Mouse (Mus musculus) forebrain, embryonic 10.5 days (tissue): ENCODE results near the gene Abhd17a. TPM values are rescaled to one million over a fixed set of nuclear protein-coding genes. Genes with fewer than 3 reads are reported as not detected.
A peak's percentile ranks its signal among the peaks of the same experiment; 100 is the strongest.

Experiments
- DNase-seq: peaks from one replicate; pipeline ENCODE4 v3.0.0-alpha.2; 2017; ENCODE audit warnings: low spot score; ENCODE audit errors: extremely low spot score
- H3K27ac ChIP-seq: fragments of 300-500 bp; sonication (generic); 2 replicates; pipeline ENCODE4 v1.5.1; 2016; ENCODE audit warnings: mild to moderate bottlenecking
- H3K27me3 ChIP-seq: fragments of 300-500 bp; sonication (generic); 2 replicates; pipeline ENCODE4 v1.6.1; 2016; ENCODE audit warnings: mild to moderate bottlenecking; ENCODE audit not compliant: poor library complexity, severe bottlenecking
- H3K36me3 ChIP-seq: fragments of 300-500 bp; sonication (generic); replicated peaks from 2 replicates; pipeline ENCODE4 v1.6.1; 2016; ENCODE audit warnings: mild to moderate bottlenecking, moderate library complexity
- H3K4me1 ChIP-seq: fragments of 300-500 bp; sonication (generic); 2 replicates; pipeline ENCODE4 v1.6.1; 2016
- H3K4me3 ChIP-seq: fragments of 300-500 bp; sonication (generic); 2 replicates; pipeline ENCODE4 v1.5.1; 2016; ENCODE audit warnings: mild to moderate bottlenecking, moderate library complexity
- H3K9me3 ChIP-seq: fragments of 300-500 bp; sonication (generic); 2 replicates; pipeline ENCODE4 v1.6.1; 2016; ENCODE audit warnings: mild to moderate bottlenecking, moderate library complexity
- WGBS: fragments of 180-500 bp; shearing (Covaris S2); methylation state at CpG from one replicate; pipeline ENCODE4 v1.1.7; 2016; 5-methylcytosine and 5-hydroxymethylcytosine counted together
- polyA plus RNA-seq: library from polyadenylated mRNA; unstranded; fragments of >200 nt; fragmentation: Nextera tagmentation; extraction: Ambion mirVana; gene quantifications from 2 replicates; pipeline ENCODE4 v1.2.1, GENCODE M21; 2016

Abhd17a gene
- 71.8 and 75.5 TPM in 2 replicates for polyA plus RNA-seq

GRCm38 (mm10) chr10:80589879-80590854 is at the start of gene Abhd17a:
TSS of gene Abhd17a (minus strand) at chr10:80590341.
- DNase-seq = peak; percentile 98
- peak within 1 kb of the TSS; percentile 89 for H3K27ac ChIP-seq
- H3K27me3 ChIP-seq = no peaks in the 10 kb centered on the region
- peak within 1 kb of the TSS; percentile 98 for H3K4me3 ChIP-seq
- no peaks in the 10 kb centered on the region for H3K9me3 ChIP-seq
- WGBS = under 1% methylated on average over 73 of the region's 73 CpGs
- H3K4me1 ChIP-seq = peaks cover 47% of the 10 kb centered on the region
- H3K36me3 ChIP-seq = peaks cover 20% of the 10 kb centered on the region

GRCm38 (mm10) chr10:80635345-80635744 is 45.2 kb upstream of the Abhd17a start:
- Histone ChIP-seq H3K27ac (no peak overlapping the region), H3K4me3 (no peak overlapping the region), H3K27me3 (no peaks in the 10 kb centered on the region), H3K9me3 (no peaks in the 10 kb centered on the region), H3K4me1 (no peaks in the 10 kb centered on the region), H3K36me3 (peaks cover 97% of the 10 kb centered on the region)
- WGBS = 92% methylated on average over 6 of the region's 6 CpGs
- no peak for DNase-seq

DNA sequence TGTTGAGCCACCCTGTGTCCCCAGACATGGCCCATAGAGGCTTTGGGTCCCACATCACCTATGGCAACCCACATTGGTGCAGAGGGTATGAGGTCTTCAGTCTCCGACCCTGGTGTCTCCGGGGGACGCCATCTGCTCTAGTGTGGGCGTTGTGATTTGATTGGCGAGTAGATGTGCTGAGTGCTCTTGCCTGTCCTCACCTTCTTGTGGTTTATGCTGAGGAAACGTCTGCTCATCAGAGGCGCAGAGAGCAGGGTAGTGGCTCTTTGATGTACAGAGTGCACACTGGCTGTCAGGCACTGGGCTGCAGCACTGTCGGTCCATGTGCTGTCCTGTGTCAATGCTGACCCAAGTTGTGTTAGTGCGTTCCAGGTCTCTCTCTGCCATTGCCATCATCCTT is 38.8 kb upstream of the Abhd17a start:
- Histone ChIP-seq H3K27me3 (no peaks in the 10 kb centered on the region), H3K9me3 (no peaks in the 10 kb centered on the region), H3K4me3 (peak overlapping the region; percentile 6; the same call in 1 of the 2 replicates), H3K27ac (no peak overlapping the region), H3K36me3 (peaks cover 76% of the 10 kb centered on the region), H3K4me1 (peaks cover 29% of the 10 kb centered on the region)
- 94% methylated on average over 9 of the region's 9 CpGs for WGBS
- DNase-seq = no peak

DNA sequence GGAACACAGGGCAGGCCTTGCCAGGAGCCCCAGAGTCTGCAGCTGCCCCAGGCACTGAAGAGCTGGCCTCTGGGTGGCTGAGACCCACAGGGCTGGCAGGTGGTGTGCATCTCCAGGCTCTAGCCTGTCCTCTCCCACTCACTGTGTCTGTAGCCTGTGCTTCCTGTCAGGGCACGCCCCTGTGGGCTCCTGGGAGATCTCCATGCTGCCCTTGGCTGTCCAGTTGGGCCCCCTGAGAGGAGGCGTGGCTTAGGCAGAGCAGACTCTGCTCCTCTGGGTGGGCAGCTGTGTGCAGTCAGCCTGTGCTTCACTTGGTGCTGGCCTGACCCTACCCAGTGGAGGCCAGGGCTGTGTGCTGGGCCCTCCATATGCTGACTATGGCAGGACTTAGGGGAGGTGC is 37.5 kb upstream of the Abhd17a start:
- H3K9me3 ChIP-seq = no peaks in the 10 kb centered on the region
- 69% methylated on average over 2 of the region's 2 CpGs for WGBS
- DNase-seq = no peak
- H3K4me1 ChIP-seq = peaks cover 39% of the 10 kb centered on the region
- H3K36me3 ChIP-seq = peaks cover 67% of the 10 kb centered on the region
- no peak overlapping the region; the same call in 1 of the 2 replicates for H3K4me3 ChIP-seq
- H3K27ac ChIP-seq = no peak overlapping the region; the same call in 1 of the 2 replicates
- no peaks in the 10 kb centered on the region for H3K27me3 ChIP-seq

DNA sequence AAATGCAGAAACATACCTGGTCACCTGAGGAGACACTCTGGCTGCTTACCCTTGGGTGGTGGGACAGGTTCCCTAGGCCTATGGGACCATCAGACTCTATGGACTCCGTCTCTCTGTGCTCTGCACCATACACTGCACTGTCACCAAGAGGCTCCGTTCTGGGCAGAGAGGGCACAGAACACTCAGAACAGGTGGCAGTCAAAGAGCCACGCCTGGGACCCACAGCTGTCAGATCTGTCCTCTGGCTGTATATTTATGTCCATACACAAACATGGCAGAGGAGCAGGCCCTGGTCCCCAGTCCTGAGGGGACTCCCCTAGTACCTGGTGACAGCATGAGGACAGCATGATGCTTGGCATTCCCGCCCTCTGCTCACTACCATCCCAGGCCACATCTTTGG is 35.6 kb upstream of the Abhd17a start:
- H3K4me1 ChIP-seq = peaks cover 48% of the 10 kb centered on the region
- DNase-seq = no peak

DNA sequence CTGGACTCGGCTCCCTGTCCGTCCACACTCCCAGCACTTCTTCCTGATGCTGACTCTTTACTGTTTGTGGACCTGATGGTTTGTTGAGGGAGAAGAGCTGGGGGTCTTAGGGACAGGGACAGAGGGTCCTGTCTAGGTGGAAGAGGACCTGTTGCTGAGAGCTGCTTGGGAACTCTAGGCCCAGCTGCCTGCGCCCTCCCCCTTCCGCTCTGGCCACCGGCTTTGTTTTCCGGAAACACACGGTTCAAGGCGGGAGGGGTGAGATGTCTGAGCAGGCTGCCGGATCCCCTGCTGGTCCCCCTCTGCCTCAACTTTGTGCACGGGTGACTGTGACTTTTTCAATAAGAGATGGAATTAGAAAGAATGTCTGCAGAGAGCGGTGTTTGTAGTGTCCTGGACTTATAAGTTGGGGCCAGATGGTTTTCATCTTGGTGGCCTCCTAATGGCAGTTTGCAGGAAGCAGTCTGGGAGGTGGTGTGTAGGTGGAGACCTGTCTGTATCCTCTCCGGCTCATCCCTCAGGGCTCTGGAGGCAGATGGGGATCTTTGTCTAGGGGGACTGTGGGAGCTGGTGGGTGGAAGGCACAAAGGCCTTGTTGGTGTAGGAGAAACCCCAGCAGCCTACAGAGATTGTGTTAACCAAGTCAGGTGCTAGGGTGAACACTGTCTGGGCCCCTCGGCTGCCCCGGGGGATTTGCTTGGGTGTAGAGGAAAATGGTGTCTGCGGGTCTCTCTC is 33.5 kb upstream of the Abhd17a start:
- Histone ChIP-seq H3K4me1 (peaks cover 58% of the 10 kb centered on the region), H3K27me3 (no peaks in the 10 kb centered on the region), H3K27ac (peak overlapping the region; percentile 96), H3K36me3 (peaks cover 27% of the 10 kb centered on the region), H3K9me3 (no peaks in the 10 kb centered on the region), H3K4me3 (peak overlapping the region; percentile 84)
- WGBS = 16% methylated on average over 15 of the region's 15 CpGs
- DNase-seq = peak; percentile 67

More for the DNA sequence above, 35.6 kb upstream of the Abhd17a start:
- Histone ChIP-seq H3K36me3 (peaks cover 48% of the 10 kb centered on the region), H3K27ac (no peak overlapping the region), H3K4me3 (peak overlapping the region; percentile 16; the same call in 1 of the 2 replicates), H3K27me3 (no peaks in the 10 kb centered on the region), H3K9me3 (no peaks in the 10 kb centered on the region)
- WGBS = 98% methylated on average over 4 of the region's 4 CpGs

DNA sequence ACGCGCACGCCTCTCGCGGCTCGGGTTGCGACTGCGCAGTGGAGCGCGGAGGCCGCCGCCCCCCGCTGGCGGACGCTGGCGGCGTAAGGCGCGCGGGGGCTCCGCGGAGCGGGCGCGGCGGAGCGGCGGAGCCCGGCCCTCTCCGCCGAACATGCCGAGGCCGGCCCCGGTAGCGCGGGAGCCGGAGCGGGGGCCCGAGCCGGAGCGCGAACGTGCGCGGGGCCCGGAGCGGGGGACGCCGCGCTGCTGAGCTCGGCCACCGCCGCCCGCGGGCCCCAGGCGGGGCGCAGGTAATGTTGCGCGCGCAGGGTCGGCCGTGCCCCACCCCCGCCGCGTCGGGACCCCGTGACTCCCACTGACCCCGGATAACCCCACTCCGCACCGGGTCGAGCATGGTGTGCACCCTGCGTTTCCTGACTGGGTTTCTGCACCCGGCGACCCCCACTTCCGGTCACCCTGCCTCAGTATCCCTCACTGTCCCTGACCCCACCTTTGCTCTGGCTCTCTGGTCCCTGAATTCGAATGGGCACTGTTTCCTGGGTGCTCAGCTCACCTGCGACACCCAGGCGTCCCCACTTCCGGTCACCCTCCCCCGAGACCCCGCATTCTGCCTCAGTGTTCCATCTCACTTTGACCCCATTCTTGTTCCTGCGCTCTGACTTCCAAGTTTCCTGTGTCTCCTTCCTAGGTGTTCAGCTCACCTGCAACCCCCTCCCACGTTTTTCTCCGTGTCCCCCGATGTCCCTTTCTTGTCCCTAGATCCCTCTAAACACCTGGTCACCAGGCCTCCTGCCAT is 32.7 kb upstream of the Abhd17a start, which contains the start of gene Csnk1g2:
Csnk1g2 (plus strand) TSS at position 178 of the 796 bp plus-strand sequence.
- WGBS = under 1% methylated on average over 75 of the region's 85 CpGs
- H3K36me3 ChIP-seq = peaks cover 22% of the 10 kb centered on the region
- peak within 1 kb of the TSS; percentile 96 for H3K27ac ChIP-seq
- no peaks in the 10 kb centered on the region for H3K27me3 ChIP-seq
- no peaks in the 10 kb centered on the region for H3K9me3 ChIP-seq
- peaks cover 59% of the 10 kb centered on the region for H3K4me1 ChIP-seq
- peak; percentile 38 for DNase-seq
- H3K4me3 ChIP-seq = peak within 1 kb of the TSS; percentile 84

GRCm38 (mm10) chr10:80621940-80622660 is 32.0 kb upstream of the Abhd17a start:
- Histone ChIP-seq H3K27me3 (no peaks in the 10 kb centered on the region), H3K4me1 (peaks cover 53% of the 10 kb centered on the region), H3K27ac (peak overlapping the region; percentile 96), H3K9me3 (no peaks in the 10 kb centered on the region), H3K4me3 (peak overlapping the region; percentile 84), H3K36me3 (peaks cover 16% of the 10 kb centered on the region)
- DNase-seq = peak; percentile 99
- under 1% methylated on average over 64 of the region's 64 CpGs for whole genome bisulfite sequencing

DNA sequence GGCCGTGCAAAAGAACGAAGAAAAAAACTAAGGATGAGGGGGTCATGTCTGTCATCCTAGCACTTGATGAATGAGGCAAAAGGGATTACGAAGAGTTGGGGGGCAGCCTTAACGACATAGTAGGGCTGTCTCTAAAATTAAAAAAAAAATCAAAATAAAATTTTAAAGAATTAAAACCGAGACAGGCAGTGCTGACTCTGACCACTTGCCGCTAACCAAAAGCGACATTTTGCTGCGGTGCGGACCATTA is 31.5 kb upstream of the Abhd17a start:
- Histone ChIP-seq H3K27me3 (no peaks in the 10 kb centered on the region), H3K27ac (peak overlapping the region; percentile 96), H3K4me1 (peaks cover 53% of the 10 kb centered on the region), H3K9me3 (no peaks in the 10 kb centered on the region), H3K36me3 (peaks cover 16% of the 10 kb centered on the region), H3K4me3 (peak overlapping the region; percentile 84)
- WGBS = 7% methylated on average over 9 of the region's 9 CpGs
- no peak for DNase-seq

DNA sequence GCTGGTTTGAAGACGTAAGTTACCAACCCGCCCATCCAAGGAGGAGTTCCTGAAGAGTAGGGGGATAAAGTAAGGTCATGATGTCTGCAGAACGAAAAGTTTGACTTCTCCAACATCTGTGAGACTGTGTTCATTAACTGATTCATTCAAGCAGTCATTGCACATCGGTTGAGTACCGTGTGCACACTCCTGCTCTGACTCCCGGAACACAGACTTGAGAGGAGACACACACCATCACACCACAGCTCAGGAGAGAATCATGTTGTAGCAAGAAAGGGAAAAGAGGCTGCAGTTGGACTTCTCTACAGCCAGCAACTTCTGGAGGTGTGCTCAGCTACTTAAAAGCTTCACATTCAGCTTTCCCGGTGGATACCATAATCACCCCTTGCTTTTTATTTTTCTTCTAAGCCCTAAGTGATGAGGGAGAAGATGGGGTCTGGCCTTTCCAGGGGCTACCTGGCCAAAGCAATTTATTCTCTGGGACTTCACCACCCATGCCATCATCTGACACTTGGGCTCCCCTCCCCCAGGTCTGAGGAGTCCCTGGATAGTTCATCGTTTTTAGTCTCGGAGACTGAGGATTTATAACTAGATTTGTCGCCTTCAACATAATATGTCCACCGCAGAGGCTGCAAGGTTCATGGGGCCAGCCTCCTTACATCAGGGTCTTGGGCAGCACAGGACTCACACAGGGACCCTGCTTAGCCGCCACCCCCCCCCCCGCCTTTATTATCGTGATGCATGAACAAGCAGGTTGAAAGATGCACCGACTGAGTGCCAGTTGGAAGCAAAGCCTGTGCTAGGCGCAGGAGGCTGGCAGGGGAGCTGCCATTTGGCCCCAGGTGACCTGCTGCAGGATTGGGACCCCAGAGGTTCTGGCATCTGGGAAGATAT is 30.9 kb upstream of the Abhd17a start:
- H3K4me1 ChIP-seq = peaks cover 53% of the 10 kb centered on the region
- DNase-seq = no peak
- H3K27me3 ChIP-seq = no peaks in the 10 kb centered on the region
- no peaks in the 10 kb centered on the region for H3K9me3 ChIP-seq
- WGBS = 57% methylated on average over 16 of the region's 16 CpGs
- H3K4me3 ChIP-seq = peak overlapping the region; percentile 84
- H3K27ac ChIP-seq = peak overlapping the region; percentile 96
- H3K36me3 ChIP-seq = peaks cover 19% of the 10 kb centered on the region

- Histone ChIP-seq H3K36me3 (peaks cover 19% of the 10 kb centered on the region), H3K4me3 (0 out of 2 replicates have a peak overlapping the region, but pooled peaks have one; percentile 84), H3K27ac (0 out of 2 replicates have a peak overlapping the region, but pooled peaks have one; percentile 96), H3K27me3 (no peaks in the 10 kb centered on the region), H3K9me3 (no peaks in the 10 kb centered on the region), H3K4me1 (peaks cover 47% of the 10 kb centered on the region)
- WGBS = 86% methylated on average over 9 of the region's 9 CpGs
- no peak for DNase-seq
Measured at GRCm38 (mm10) chr10:80620365-80620764, 30.2 kb upstream of the Abhd17a start.
